Mouse (Mus musculus): ENCODE results near the gene Aff1. TPM values are rescaled to one million over a fixed set of nuclear protein-coding genes. Genes with fewer than 3 reads are reported as not detected.

Gene Aff1
- polyA plus RNA-seq, 1 experiment from 2014 or later = 2.3 TPM

- Histone ChIP-seq H3K4me3 (no peak overlapping the region), H3K9me3 (no peaks in the 10 kb centered on the region), H3K9ac (no peak overlapping the region), H3K27ac (replicated peaks) (no peak overlapping the region), H3K4me2 (no peak overlapping the region), H3K27me3 (peaks cover 10% of the 10 kb centered on the region; the same call in 1 of the 2 replicates), H3K36me3 (no peaks in the 10 kb centered on the region), H3K4me1 (replicated peaks) (peaks cover 31% of the 10 kb centered on the region)
- 67% methylated on average over 6 of the region's 6 CpGs for WGBS
- no peak for ATAC-seq (ENCODE audit: low read depth)
Observed at GRCm38 (mm10) chr5:103756231-103756714, 64.1 kb downstream of the Aff1 start.

- H3K4me1 ChIP-seq (replicated peaks) = peaks cover 21% of the 10 kb centered on the region
- H3K36me3 ChIP-seq = no peaks in the 10 kb centered on the region
- no peak overlapping the region for H3K9ac ChIP-seq
- ATAC-seq (ENCODE audit: low read depth) = no peak
- H3K4me2 ChIP-seq = no peak overlapping the region
- WGBS = 64% methylated on average over 4 of the region's 4 CpGs
- no peak overlapping the region for H3K4me3 ChIP-seq
- H3K27ac ChIP-seq (replicated peaks) = no peak overlapping the region
- H3K27me3 ChIP-seq = peaks cover 6% of the 10 kb centered on the region; the same call in 1 of the 2 replicates
- no peaks in the 10 kb centered on the region for H3K9me3 ChIP-seq
Observed at GRCm38 (mm10) chr5:103758491-103758890, 66.3 kb downstream of the Aff1 start.

GRCm38 (mm10) chr5:103759489-103760424 lies 67.6 kb downstream of the Aff1 start:
- no peaks in the 10 kb centered on the region for H3K9me3 ChIP-seq
- H3K36me3 ChIP-seq = no peaks in the 10 kb centered on the region
- H3K9ac ChIP-seq = peak overlapping the region; percentile 60; the same call in 1 of the 2 replicates
- H3K27ac ChIP-seq (replicated peaks) = peak overlapping the region; percentile 35; the same call in 1 of the 2 replicates
- WGBS = 35% methylated on average over 14 of the region's 14 CpGs
- ATAC-seq (ENCODE audit: low read depth) = no peak; the same call in 1 of the 2 replicates
- H3K27me3 ChIP-seq = peaks cover 6% of the 10 kb centered on the region; the same call in 1 of the 2 replicates
- peak overlapping the region; percentile 61 for H3K4me2 ChIP-seq
- H3K4me3 ChIP-seq = peak overlapping the region; percentile 31
- peaks cover 17% of the 10 kb centered on the region for H3K4me1 ChIP-seq (replicated peaks)

- Histone ChIP-seq H3K9me3 (peaks cover 2% of the 10 kb centered on the region; the same call in 1 of the 2 replicates), H3K36me3 (no peaks in the 10 kb centered on the region), H3K4me3 (peak overlapping the region; percentile 31), H3K27ac (replicated peaks) (peak overlapping the region; percentile 35; the same call in 1 of the 2 replicates), H3K4me2 (peak overlapping the region; percentile 61), H3K4me1 (replicated peaks) (peaks cover 15% of the 10 kb centered on the region), H3K27me3 (0 out of 2 replicates have a peak, but pooled peaks cover 3% of the 10 kb centered on the region), H3K9ac (peak overlapping the region; percentile 60; the same call in 1 of the 2 replicates)
- peak; percentile 67; the same call in 1 of the 2 replicates for ATAC-seq (ENCODE audit: low read depth)
- WGBS = 3% methylated on average over 20 of the region's 20 CpGs
Observed at GRCm38 (mm10) chr5:103760425-103761131, 68.4 kb downstream of the Aff1 start.

GRCm38 (mm10) chr5:103761754-103762153 lies 69.6 kb downstream of the Aff1 start:
- no peak for ATAC-seq (ENCODE audit: low read depth)
- H3K4me3 ChIP-seq = no peak overlapping the region

GRCm38 (mm10) chr5:103762850-103763254 lies 70.7 kb downstream of the Aff1 start:
- Histone ChIP-seq H3K4me3 (no peak overlapping the region), H3K9ac (no peak overlapping the region), H3K9me3 (peaks cover 7% of the 10 kb centered on the region), H3K27me3 (0 out of 2 replicates have a peak, but pooled peaks cover 3% of the 10 kb centered on the region), H3K4me2 (no peak overlapping the region), H3K27ac (replicated peaks) (no peak overlapping the region), H3K4me1 (replicated peaks) (peaks cover 15% of the 10 kb centered on the region), H3K36me3 (no peaks in the 10 kb centered on the region)
- 85% methylated on average over 4 of the region's 4 CpGs for WGBS
- no peak for ATAC-seq (ENCODE audit: low read depth)

More at GRCm38 (mm10) chr5:103761754-103762153, 69.6 kb downstream of the Aff1 start:
- Histone ChIP-seq H3K4me1 (replicated peaks) (peaks cover 15% of the 10 kb centered on the region), H3K27me3 (0 out of 2 replicates have a peak, but pooled peaks cover 3% of the 10 kb centered on the region), H3K9ac (no peak overlapping the region), H3K36me3 (no peaks in the 10 kb centered on the region), H3K27ac (replicated peaks) (no peak overlapping the region), H3K4me2 (no peak overlapping the region), H3K9me3 (peaks cover 7% of the 10 kb centered on the region)
- WGBS = 75% methylated on average over 7 of the region's 7 CpGs

GRCm38 (mm10) chr5:103765356-103765755 lies 73.2 kb downstream of the Aff1 start:
- H3K9ac ChIP-seq = no peak overlapping the region
- WGBS = 94% methylated on average over 4 of the region's 4 CpGs
- H3K36me3 ChIP-seq = no peaks in the 10 kb centered on the region
- H3K4me3 ChIP-seq = no peak overlapping the region
- H3K4me1 ChIP-seq (replicated peaks) = peaks cover 7% of the 10 kb centered on the region
- H3K27ac ChIP-seq (replicated peaks) = no peak overlapping the region
- ATAC-seq (ENCODE audit: low read depth) = no peak
- no peaks in the 10 kb centered on the region for H3K27me3 ChIP-seq
- peaks cover 7% of the 10 kb centered on the region for H3K9me3 ChIP-seq
- H3K4me2 ChIP-seq = no peak overlapping the region

- ATAC-seq (ENCODE audit: low read depth) = no peak
- Histone ChIP-seq H3K4me2 (no peak overlapping the region), H3K4me1 (replicated peaks) (peaks cover 1% of the 10 kb centered on the region), H3K27ac (replicated peaks) (no peak overlapping the region), H3K9ac (no peak overlapping the region), H3K36me3 (no peaks in the 10 kb centered on the region), H3K4me3 (no peak overlapping the region), H3K9me3 (peaks cover 7% of the 10 kb centered on the region), H3K27me3 (no peaks in the 10 kb centered on the region)
- 100% methylated on average over 2 of the region's 2 CpGs for WGBS
Observed at GRCm38 (mm10) chr5:103765758-103766431, 73.7 kb downstream of the Aff1 start.

GRCm38 (mm10) chr5:103766432-103766815 lies 74.2 kb downstream of the Aff1 start:
- no peak overlapping the region for H3K4me3 ChIP-seq
- no peaks in the 10 kb centered on the region for H3K36me3 ChIP-seq
- no peak for ATAC-seq (ENCODE audit: low read depth)
- no peaks in the 10 kb centered on the region for H3K27me3 ChIP-seq
- H3K4me2 ChIP-seq = no peak overlapping the region
- 96% methylated on average over 4 of the region's 4 CpGs for WGBS
- H3K4me1 ChIP-seq (replicated peaks) = peaks cover 4% of the 10 kb centered on the region
- H3K27ac ChIP-seq (replicated peaks) = no peak overlapping the region
- no peak overlapping the region for H3K9ac ChIP-seq
- peaks cover 7% of the 10 kb centered on the region for H3K9me3 ChIP-seq

GRCm38 (mm10) chr5:103768961-103769360 lies 76.8 kb downstream of the Aff1 start:
- Histone ChIP-seq H3K9me3 (peaks cover 7% of the 10 kb centered on the region), H3K27ac (replicated peaks) (no peak overlapping the region), H3K9ac (no peak overlapping the region), H3K4me2 (no peak overlapping the region), H3K4me1 (replicated peaks) (peaks cover 28% of the 10 kb centered on the region), H3K4me3 (no peak overlapping the region), H3K27me3 (no peaks in the 10 kb centered on the region), H3K36me3 (no peaks in the 10 kb centered on the region)
- no peak for ATAC-seq (ENCODE audit: low read depth)
- 87% methylated on average over 3 of the region's 3 CpGs for WGBS

GRCm38 (mm10) chr5:103769701-103770100 lies 77.5 kb downstream of the Aff1 start:
- no peak overlapping the region for H3K4me2 ChIP-seq
- H3K4me1 ChIP-seq (replicated peaks) = peaks cover 36% of the 10 kb centered on the region
- ATAC-seq (ENCODE audit: low read depth) = no peak
- no peak overlapping the region for H3K9ac ChIP-seq
- H3K9me3 ChIP-seq = peaks cover 7% of the 10 kb centered on the region
- WGBS = 94% methylated on average over 9 of the region's 9 CpGs
- no peak overlapping the region for H3K27ac ChIP-seq (replicated peaks)
- H3K36me3 ChIP-seq = no peaks in the 10 kb centered on the region
- H3K27me3 ChIP-seq = no peaks in the 10 kb centered on the region
- H3K4me3 ChIP-seq = no peak overlapping the region
